Comparison of ENCODE assay signal across 22 mouse cellular contexts in the genomic region with DNA sequence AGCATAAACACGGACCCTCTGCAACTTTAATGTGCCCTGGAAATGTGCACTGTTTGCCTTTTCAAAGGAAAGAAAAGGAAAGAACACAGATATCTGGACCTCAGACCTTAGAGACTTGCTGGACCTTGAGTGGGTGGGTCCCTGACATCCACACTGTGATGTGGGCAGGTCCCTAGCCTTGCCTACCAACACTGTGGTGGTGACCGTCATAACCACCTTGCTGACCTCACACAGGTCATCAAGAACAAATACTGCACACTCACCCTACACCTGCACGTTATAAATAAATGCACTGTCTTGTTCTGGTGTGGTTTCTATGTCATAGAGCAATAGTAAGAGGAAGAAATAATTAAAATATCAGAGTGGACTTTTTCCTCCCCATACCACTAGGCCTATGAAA.
A peak's percentile ranks its signal among the peaks of the same experiment; 100 is the strongest.
DNase-seq lines count a peak whose midpoint lies in the region; ATAC-seq and TF ChIP-seq lines count a peak whose summit lies in the region.
"Had no signal": no experiment of that assay in that cellular context is flagged by ENCODE, and none has a peak within 500 bp of the region (broad histone marks: within the 10 kb centered on the region; RNA-seq: fewer than 3 reads in every experiment).

No protein-coding gene starts in this region.

- no peaks in the 10 kb centered on the region for H3K9me3 ChIP-seq in intestine, postnatal 0 days (ENCODE audit: control insufficient read depth)
- no peaks in the 10 kb centered on the region for H3K9me3 ChIP-seq in intestine, embryonic 15.5 days
- H3K9me3 ChIP-seq in kidney, embryonic 16.5 days (ENCODE audit: low read length), result no peaks in the 10 kb centered on the region
- no peaks in the 10 kb centered on the region for H3K9me3 ChIP-seq in liver, postnatal 0 days (ENCODE audit: low read length)
- H3K9me3 ChIP-seq in liver, embryonic 12.5 days (replicated peaks), result no peaks in the 10 kb centered on the region
- H3K9me3 ChIP-seq in stomach, postnatal 0 days (ENCODE audit: control insufficient read depth, low read length), result no peaks in the 10 kb centered on the region
- H3K9me3 ChIP-seq: G1E had no signal

- H3K4me1 ChIP-seq in intestine, postnatal 0 days (replicated peaks; ENCODE audit: control insufficient read depth, insufficient read depth, low read length), result no peaks in the 10 kb centered on the region
- no peaks in the 10 kb centered on the region; the same call in 1 of the 2 replicates for H3K4me1 ChIP-seq in intestine, embryonic 15.5 days (replicated peaks)
- H3K4me1 ChIP-seq in kidney, embryonic 16.5 days (ENCODE audit: insufficient read depth, low read length), result peaks cover 11% of the 10 kb centered on the region; the same call in 1 of the 2 replicates
- H3K4me1 ChIP-seq in liver, postnatal 0 days (ENCODE audit: insufficient read depth), result no peaks in the 10 kb centered on the region
- H3K4me1 ChIP-seq in liver, embryonic 12.5 days, result no peaks in the 10 kb centered on the region
- H3K4me1 ChIP-seq in stomach, postnatal 0 days (replicated peaks; ENCODE audit: control insufficient read depth, insufficient read depth), result peaks cover 2% of the 10 kb centered on the region; the same call in 1 of the 2 replicates

- no peaks in the 10 kb centered on the region for H3K27me3 ChIP-seq in intestine, postnatal 0 days (replicated peaks; ENCODE audit: control insufficient read depth, insufficient read depth, low read length)
- H3K27me3 ChIP-seq in intestine, embryonic 15.5 days (replicated peaks), result no peaks in the 10 kb centered on the region
- H3K27me3 ChIP-seq in kidney, embryonic 16.5 days (ENCODE audit: insufficient read depth, low read length), result no peaks in the 10 kb centered on the region
- H3K27me3 ChIP-seq in liver, postnatal 0 days (ENCODE audit: insufficient read depth, low read length), result no peaks in the 10 kb centered on the region
- H3K27me3 ChIP-seq in liver, embryonic 12.5 days (replicated peaks), result no peaks in the 10 kb centered on the region
- H3K27me3 ChIP-seq in stomach, postnatal 0 days (ENCODE audit: control insufficient read depth, insufficient read depth, low read length), result no peaks in the 10 kb centered on the region
- H3K27me3 ChIP-seq: CH12.LX, Patski had no signal

- no peak overlapping the region for H3K27ac ChIP-seq in intestine, postnatal 0 days (ENCODE audit: low read depth, low read length)
- no peak overlapping the region for H3K27ac ChIP-seq in intestine, embryonic 15.5 days
- H3K27ac ChIP-seq in kidney, embryonic 16.5 days (ENCODE audit: low read length), result peak overlapping the region; percentile 44; the same call in 1 of the 2 replicates
- H3K27ac ChIP-seq in liver, postnatal 0 days (ENCODE audit: low read depth), result no peak overlapping the region
- no peak overlapping the region for H3K27ac ChIP-seq in liver, embryonic 12.5 days
- no peak overlapping the region for H3K27ac ChIP-seq in stomach, postnatal 0 days (replicated peaks)

- no peak for TF ChIP-seq CTCF in intestine, postnatal 0 days (IDR thresholded peaks at IDR 0.05; ENCODE audit: low read depth)
- no peak for TF ChIP-seq CTCF in liver, postnatal 0 days (IDR thresholded peaks at IDR 0.05; ENCODE audit: low read depth)
- TF ChIP-seq CTCF in stomach, postnatal 0 days (IDR thresholded peaks at IDR 0.05; ENCODE audit: low read depth), result no peak

- peaks cover 6% of the 10 kb centered on the region; the same call in 1 of the 2 replicates for H3K36me3 ChIP-seq in intestine, postnatal 0 days (ENCODE audit: control insufficient read depth, insufficient read depth)
- H3K36me3 ChIP-seq in intestine, embryonic 15.5 days, result no peaks in the 10 kb centered on the region
- H3K36me3 ChIP-seq in kidney, embryonic 16.5 days (ENCODE audit: insufficient read depth, low read length), result peaks cover 2% of the 10 kb centered on the region; the same call in 1 of the 2 replicates
- H3K36me3 ChIP-seq in liver, postnatal 0 days (replicated peaks; ENCODE audit: insufficient read depth, low read length), result peaks cover 4% of the 10 kb centered on the region; the same call in 1 of the 2 replicates
- H3K36me3 ChIP-seq in liver, embryonic 12.5 days, result no peaks in the 10 kb centered on the region; the same call in 1 of the 2 replicates
- no peaks in the 10 kb centered on the region for H3K36me3 ChIP-seq in stomach, postnatal 0 days (ENCODE audit: control insufficient read depth, insufficient read depth, low read length)
- H3K36me3 ChIP-seq: G1E had no signal

- peak; percentile 58; the same call in 1 of the 2 replicates for ATAC-seq in intestine, postnatal 0 days
- ATAC-seq in intestine, embryonic 15.5 days, result no peak
- no peak for ATAC-seq in kidney, embryonic 16.5 days (ENCODE audit: low FRiP score, low TSS enrichment)
- peak; percentile 52; the same call in 1 of the 2 replicates for ATAC-seq in liver, postnatal 0 days
- ATAC-seq in liver, embryonic 12.5 days, result no peak
- peak; percentile 87 for ATAC-seq in stomach, postnatal 0 days (ENCODE audit: low FRiP score, low TSS enrichment)
- ATAC-seq: activated CD4-positive, CD25-positive, alpha-beta regulatory T cell, adult 4 months; CD4-positive, CD25-positive, alpha-beta regulatory T cell, adult 4 months; Patski had no signal

- no peak for DNase-seq in kidney, adult 9 months
- no peak for DNase-seq in liver, postnatal 0 days
- peak; percentile 41 for DNase-seq in stomach, postnatal 0 days (ENCODE audit: low spot score)
- DNase-seq in lung, postnatal 14 days, result no peak
- DNase-seq: adrenal gland, adult 2 months; adrenal gland, adult 8-10 months; adrenal gland, postnatal 10 days; adrenal gland, postnatal 14 days; adrenal gland, postnatal 25 days; adrenal gland, postnatal 36 days; B cell, adult 2 months; cerebellum, adult 11 months; cerebellum, adult 11-12 months had no signal

- 65% methylated on average over 3 of the region's 3 CpGs for WGBS in intestine, postnatal 0 days
- WGBS in intestine, embryonic 15.5 days, result 65% methylated on average over 3 of the region's 3 CpGs
- 62% methylated on average over 3 of the region's 3 CpGs for WGBS in kidney, embryonic 16.5 days
- 49% methylated on average over 3 of the region's 3 CpGs for WGBS in liver, postnatal 0 days (ENCODE audit: insufficient replicate concordance)
- WGBS in liver, embryonic 12.5 days (ENCODE audit: insufficient replicate concordance), result 53% methylated on average over 3 of the region's 3 CpGs
- WGBS in stomach, postnatal 0 days, result 60% methylated on average over 3 of the region's 3 CpGs

- H3K4me2 ChIP-seq in intestine, postnatal 0 days (replicated peaks; ENCODE audit: low read depth), result no peak overlapping the region
- H3K4me2 ChIP-seq in intestine, embryonic 15.5 days (replicated peaks), result no peak overlapping the region
- no peak overlapping the region for H3K4me2 ChIP-seq in kidney, embryonic 16.5 days (replicated peaks; ENCODE audit: low read depth, low read length)
- no peak overlapping the region for H3K4me2 ChIP-seq in liver, postnatal 0 days (ENCODE audit: low read depth, low read length)
- H3K4me2 ChIP-seq in liver, embryonic 12.5 days, result no peak overlapping the region
- no peak overlapping the region for H3K4me2 ChIP-seq in stomach, postnatal 0 days (replicated peaks; ENCODE audit: low read depth)

- no peak overlapping the region for H3K9ac ChIP-seq in intestine, postnatal 0 days (ENCODE audit: low read depth, low read length)
- H3K9ac ChIP-seq in intestine, embryonic 15.5 days, result no peak overlapping the region
- no peak overlapping the region for H3K9ac ChIP-seq in kidney, embryonic 16.5 days (replicated peaks; ENCODE audit: low read length)
- H3K9ac ChIP-seq in liver, postnatal 0 days (replicated peaks), result no peak overlapping the region
- H3K9ac ChIP-seq in liver, embryonic 12.5 days, result no peak overlapping the region
- no peak overlapping the region for H3K9ac ChIP-seq in stomach, postnatal 0 days (ENCODE audit: low read length)

- no peak overlapping the region for H3K4me3 ChIP-seq in intestine, postnatal 0 days (ENCODE audit: low read depth, low read length)
- no peak overlapping the region for H3K4me3 ChIP-seq in intestine, embryonic 15.5 days (replicated peaks)
- H3K4me3 ChIP-seq in kidney, embryonic 16.5 days (ENCODE audit: low read length), result no peak overlapping the region
- H3K4me3 ChIP-seq in liver, postnatal 0 days (ENCODE audit: low read depth, low read length), result no peak overlapping the region
- no peak overlapping the region for H3K4me3 ChIP-seq in liver, embryonic 12.5 days
- no peak overlapping the region for H3K4me3 ChIP-seq in stomach, postnatal 0 days (ENCODE audit: low read depth, low read length)

- no peak for TF ChIP-seq EP300 in liver, postnatal 0 days (IDR thresholded peaks at IDR 0.05; ENCODE audit: low read depth)
- TF ChIP-seq EP300 in stomach, postnatal 0 days (optimal IDR thresholded peaks at IDR 0.05), result no peak

Comparison
In these comparisons a context has a peak if more than half of its experiments do, and no peak if none do; other contexts are left out.
1. ATAC-seq: peak in intestine, postnatal 0 days (single experiment), liver, postnatal 0 days (single experiment) and stomach, postnatal 0 days (single experiment); none in intestine, embryonic 15.5 days (single experiment), kidney, embryonic 16.5 days (single experiment) and liver, embryonic 12.5 days (single experiment).